Mouse (Mus musculus) brain, adult 2 months (tissue): ENCODE results near the gene Fam118b.

Experiments used
- DNase-seq: peaks from one replicate; pipeline ENCODE4 v3.0.0; 2011; ENCODE audit warnings: low read depth, low spot score

Fam118b gene

DNA sequence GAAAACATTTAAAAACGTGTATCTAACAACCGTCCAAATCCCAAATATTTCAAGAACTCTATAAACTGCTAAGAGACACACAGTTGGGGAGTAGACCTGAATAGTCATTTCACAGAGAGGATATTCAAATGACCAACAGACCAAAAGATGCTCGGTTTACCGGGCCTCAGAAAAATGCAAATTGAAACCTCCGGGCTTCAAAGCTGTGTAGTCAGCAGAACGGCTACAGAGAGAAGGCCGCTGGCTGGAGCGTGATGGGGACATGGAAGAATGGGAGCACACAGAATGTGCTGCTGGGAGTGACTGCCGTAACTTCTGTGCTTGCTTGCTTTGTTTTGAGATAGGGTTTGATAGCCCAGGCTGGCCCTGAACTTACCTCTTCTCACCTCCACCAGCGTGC, 69.3 kb downstream of the Fam118b start:
- no peak for DNase-seq

DNA sequence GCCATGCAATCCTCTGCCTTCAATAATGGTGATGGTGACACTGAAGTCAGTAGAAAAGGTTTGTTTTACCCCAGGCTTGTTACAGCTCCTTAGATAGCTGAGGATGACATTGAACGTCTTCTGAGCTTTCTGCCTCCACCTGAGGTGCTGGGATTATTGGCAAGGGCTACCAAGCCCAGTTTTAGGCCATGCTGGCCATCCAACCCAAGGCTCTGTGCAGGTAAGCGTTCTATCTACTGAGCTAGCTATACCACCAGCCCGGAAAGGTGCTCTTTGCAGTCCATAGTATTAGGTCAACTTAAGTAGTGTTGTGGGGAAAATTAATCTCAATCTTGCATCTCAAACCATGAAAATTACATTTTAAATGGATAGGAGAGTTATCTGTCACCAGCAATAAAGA, 70.0 kb downstream of the Fam118b start:
- no peak for DNase-seq

DNA sequence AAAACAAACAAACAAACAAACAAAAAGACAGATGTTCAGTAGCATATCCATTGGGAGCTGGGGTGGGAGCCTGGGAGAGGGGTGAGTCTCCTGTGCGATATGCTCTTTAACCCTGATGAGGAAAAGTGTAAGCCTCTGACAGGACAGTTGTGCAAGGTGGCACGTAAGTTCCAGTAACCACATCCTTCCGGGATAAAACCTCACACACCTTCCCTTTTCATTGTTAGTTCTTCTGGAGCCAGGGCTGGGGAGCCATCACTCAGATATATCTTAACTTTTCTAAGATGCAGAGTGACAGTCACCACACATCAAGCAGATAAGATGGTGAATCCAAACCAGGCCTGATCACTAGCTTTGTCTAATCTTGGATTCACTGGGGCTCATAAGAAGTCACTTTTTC, 73.6 kb downstream of the Fam118b start:
- DNase-seq: no peak

DNA sequence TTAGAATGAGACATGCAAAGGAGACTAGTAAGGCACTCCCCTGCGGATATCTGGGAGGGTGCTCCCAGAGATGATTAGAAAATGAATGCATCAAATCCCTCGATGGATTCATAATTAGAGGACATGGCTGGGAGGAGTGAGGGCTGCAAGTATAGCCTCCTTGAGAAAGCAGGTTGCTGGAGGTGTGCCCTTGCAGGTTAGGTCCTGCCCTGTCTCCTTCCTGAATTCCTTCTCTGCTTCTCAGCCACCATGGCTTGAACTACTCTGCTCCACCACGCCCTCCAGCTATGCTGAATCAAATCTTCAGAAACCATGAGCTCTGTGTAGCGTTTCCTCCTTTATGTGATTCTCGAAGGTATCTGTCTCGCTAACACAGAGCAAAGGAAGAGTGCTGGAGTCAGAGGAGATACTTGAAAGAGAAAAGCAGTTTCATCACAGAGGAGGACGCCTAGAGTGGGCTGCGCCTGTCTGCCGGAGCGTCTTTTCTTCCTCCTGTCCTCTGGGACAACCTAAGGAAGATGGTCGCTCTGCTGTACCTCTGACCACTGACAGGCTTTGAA, 74.5 kb downstream of the Fam118b start:
- DNase-seq: no peak

DNA sequence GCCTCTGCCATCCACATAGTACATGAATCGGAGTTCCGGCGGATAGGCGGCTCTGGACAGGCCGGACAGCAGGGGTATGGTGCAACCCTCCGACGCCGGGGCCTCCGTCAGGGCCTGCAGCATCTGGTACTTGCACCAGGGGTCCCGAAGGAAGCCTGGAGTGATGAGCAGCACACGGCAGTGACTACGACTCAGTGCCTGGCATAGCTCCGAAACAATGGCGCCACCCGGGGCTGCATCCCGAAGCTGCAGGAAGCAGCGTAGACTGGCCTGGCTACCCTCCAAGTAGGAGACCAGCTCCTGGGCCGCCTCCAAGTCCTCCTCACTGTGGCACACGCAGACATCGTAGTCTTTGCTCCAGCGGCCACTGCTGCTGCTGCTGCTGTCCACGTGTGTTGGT, 78.9 kb downstream of the Fam118b start:
- DNase-seq: peak; percentile 83

DNA sequence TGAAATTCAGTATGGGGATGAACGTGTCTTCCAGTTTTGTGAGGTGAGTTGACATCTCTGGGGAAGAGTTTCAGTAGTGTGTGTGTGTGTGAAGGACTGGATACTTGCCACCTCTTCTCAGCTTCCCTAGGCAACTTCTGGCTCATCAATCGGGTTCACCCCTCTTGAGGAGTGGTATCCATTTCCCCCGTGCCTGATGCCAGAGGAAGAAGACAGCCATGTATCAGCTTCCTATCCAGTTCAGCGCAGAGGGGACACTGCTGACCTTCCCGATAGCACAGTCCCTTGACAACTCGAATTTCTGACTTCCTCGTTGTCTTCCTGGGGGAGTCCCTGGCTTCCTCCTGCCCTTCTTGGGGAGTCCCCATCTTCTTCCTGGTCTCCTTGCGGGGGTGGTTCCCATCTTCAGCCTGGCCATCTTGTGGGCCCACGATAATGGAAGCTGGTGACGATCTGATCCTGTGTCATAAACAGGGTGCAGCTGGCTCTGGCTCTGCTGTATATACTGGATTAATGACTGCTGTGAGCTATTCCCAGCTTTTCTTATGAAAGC, 80.2 kb downstream of the Fam118b start:
- no peak for DNase-seq

DNA sequence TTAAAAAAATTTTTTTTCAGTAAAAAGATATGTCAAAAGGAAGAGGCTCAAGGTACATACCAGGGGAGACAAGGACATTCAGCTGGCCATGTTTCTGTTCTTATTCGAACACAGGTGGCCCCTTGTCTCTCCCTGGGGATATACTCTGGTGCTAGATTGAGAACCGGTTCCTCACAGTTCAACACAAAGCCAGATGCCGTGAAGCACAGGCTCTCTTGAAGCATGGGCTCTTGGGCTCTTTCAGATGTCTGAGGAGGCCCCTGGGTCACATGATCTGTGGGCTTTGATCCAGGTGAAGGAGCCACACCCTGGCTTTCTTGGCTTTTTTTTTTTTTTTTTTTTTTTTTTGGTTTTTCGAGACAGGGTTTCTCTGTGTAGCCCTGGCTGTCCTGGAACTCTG, 81.2 kb downstream of the Fam118b start:
- no peak for DNase-seq

DNA sequence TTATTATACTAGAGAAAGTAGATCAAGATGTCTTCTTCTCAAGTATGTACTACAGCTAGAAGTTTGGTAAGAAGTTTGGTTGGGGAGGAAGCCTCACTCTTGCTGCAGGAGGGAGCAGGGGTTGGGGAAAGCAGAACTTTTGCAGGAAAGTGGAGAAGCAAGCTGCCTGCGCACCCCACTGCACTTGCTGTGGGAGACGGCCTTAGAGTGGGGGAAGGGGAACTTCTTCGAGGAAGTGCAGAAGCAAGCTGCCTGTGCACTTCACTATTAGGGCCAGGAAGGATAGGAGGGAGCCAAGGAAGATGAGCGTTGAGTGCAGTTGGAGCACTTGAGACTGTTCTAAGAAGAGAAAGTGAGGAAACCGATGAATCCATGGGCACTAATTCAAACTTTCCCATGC, 84.2 kb downstream of the Fam118b start:
- peak; percentile 22 for DNase-seq

DNA sequence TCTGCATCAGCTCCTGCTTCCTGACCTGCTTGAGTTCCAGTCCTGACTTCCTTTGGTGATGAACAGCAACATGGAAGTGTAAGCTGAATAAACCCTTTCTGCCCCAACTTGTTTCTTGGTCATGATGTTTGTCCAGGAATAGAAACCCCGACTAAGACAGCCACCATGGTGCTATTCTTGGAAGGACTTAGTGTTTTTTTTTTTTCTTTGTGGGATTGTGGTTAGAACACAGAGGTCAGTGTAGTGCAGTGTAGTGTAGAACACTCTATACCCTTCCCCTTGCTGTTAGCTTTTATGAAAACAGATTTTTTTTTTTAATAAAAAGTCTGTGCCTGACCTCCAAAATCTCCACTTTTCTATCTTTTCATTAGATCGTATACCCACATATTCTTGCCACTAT, 84.8 kb downstream of the Fam118b start:
- DNase-seq: no peak

DNA sequence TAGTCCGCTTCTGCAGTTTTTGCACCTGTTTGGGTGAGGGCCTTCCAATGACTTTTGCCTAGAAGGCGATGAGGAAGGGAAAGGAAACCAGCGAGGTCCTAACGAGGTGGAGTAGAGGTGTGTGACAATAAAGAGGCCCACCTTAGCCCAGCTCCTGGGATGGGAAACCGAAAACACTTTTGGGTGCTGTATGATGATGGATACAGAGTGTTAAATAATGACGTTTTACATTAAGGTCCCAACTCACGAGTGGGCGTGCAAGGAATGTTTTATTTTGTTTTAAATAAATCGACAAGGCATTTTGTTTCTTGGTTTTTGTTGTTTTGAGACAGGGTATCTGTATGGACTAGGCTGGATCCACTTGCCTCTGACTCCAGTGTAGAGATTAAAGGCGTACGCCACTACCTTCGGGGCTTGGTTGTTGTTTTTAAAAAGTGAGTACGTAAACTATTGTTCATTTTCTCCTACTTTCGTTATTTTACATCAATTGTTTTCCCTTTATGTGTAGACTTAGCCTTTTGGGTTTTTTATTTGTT, 91.4 kb downstream of the Fam118b start:
- no peak for DNase-seq

DNA sequence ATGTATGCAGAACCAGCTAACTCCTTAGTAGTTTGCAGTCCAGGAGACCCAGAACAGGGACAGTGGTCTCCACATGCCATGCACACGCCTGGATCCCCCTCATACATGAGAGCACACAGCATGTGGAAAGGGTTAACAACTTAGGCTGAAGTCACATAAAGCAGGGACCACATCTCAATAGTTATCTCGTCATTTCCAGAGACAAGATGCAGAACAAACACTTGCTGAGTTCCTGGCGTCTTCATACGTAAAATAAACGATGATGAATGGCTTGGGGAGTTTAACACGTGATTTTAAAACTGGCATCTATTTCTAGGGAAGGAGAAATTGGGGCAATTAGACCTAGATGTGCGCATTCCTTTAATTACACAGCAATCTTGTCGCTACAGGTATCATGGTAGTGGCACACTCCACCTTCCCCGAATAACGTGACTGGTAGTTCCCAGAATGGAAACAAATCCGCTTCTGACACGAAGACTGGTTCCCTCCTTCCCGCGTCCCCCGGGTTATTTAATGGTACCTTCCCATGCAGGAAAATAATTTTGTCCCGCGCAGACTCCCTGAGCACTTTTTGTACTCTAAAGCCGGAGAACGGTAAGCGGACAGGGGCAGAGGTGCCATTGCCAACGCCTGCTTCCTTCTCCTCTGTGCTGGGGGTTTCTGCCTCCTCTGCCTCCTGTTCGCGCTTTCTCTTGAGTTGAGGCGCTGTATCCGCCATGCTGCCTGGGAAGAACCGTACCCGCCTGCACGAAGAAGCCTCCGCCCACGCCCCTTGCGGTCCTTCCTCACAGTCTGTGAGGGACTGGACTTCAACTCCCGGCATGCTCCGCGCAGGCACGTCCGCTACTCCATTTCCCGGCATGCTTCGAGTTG, 92.1 kb downstream of the Fam118b start, which contains the start of gene Dcps:
Gene Dcps, minus strand, starts transcription at position 811 of the 873 bp plus-strand sequence.
- peak; percentile 99 for DNase-seq

DNA sequence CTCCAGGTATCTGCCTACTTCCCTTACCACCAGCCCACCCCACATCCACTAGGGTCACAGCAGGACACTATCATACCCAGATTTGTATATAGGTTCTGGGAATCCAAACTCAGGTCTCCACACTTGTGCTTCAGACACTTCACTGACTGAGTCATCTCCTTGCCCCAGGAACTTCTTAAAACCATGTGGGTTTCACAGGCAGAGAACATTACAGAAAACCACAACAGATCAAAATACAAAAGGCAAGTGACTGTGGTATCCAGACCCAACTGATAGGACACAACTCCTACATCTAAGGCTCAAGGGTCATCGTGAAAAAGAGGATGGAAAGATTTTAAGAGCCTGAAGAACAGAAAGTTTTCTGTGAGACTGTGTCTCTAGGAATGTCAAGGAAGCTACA, 94.3 kb downstream of the Fam118b start:
- DNase-seq: no peak

DNA sequence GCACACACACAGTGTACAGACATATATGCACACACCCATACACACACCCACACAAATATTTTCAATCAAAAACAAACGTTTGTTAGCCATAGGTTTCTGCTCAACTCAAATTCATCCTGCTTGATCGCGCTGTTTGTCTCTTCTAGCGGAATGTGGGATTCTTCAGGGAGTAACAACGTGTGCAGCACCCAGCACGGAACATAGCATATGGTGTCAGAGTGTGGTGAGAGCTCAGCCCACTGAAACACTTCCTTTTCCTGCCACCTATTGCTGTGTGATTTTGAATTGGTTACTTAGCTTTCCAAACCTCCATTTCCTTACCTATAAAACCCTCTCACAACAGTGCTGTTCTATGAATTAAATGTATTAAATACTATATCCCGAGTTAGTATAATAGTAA, 97.5 kb downstream of the Fam118b start:
- peak; percentile 62 for DNase-seq
